Mouse (Mus musculus): ENCODE measurements around the gene Ank2.

DNA sequence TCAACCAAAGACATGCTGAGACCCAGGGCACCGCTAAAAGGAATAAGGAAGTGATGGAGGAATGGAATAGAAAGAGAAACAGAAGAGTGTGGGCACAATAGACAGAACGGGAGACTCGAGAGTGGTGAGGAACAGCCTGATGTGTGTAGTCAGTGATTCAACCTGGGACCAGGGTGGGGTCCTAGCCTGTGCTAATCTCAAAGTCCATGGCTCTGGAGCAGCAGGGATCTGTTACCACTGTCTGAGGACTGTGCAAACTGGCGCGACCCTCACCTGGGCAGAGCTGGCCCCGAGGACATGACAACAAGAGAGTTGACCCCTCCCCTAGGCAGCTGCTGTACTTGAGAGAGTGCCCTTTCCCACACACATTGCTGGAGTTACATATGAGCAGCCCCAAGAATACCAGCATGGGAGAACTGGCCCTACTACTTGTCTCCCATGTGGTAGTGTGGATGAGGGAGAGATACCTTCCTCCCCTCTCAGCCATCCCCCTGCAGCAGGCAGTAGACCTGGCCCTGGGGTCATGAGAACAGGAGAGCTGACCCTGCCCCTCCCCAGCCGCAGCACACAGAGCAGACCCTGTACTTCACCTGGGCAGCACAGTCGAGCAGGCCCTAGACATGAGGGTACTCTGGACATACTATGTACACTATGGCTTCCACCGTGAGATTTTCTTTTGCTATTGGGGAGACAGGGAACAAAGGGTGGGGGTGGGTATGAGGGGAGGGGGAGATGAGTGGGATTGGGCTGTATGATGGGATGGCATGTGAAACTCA lies 493.1 kb downstream of the Ank2 start:
- TF ChIP-seq CTCF (IDR thresholded peaks at IDR 0.05; ENCODE audit: control insufficient read depth, insufficient read depth, insufficient replicate concordance, low read depth, low read length) (no peak), POLR2A (IDR thresholded peaks at IDR 0.05; ENCODE audit: control insufficient read depth, low read depth, low read length) (no peak)
